Mouse (Mus musculus) intestine, postnatal 0 days (tissue): ENCODE measurements around the gene Ccdc65. TPM values are rescaled to one million over a fixed set of nuclear protein-coding genes. Genes with fewer than 3 reads are reported as not detected.

ENCODE experiments used
- ATAC-seq: fragments of 200-750 bp; cut with Nextera tagmentation; 2 replicates; pipeline ENCODE4 v1.8.0; 2017; ENCODE audit warnings: mild to moderate bottlenecking, moderate TSS enrichment, moderate library complexity
- H3K27ac ChIP-seq: fragments of 300-500 bp; sonication (generic); 2 replicates; pipeline ENCODE4 v1.5.1; 2014; ENCODE audit warnings: mild to moderate bottlenecking, low read depth, low read length, moderate library complexity
- H3K27me3 ChIP-seq: fragments of 300-500 bp; sonication (generic); replicated peaks from 2 replicates; pipeline ENCODE4 v1.6.1; 2014; ENCODE audit warnings: low read length, mixed read lengths; ENCODE audit not compliant: control insufficient read depth, insufficient read depth
- H3K36me3 ChIP-seq: fragments of 300-500 bp; sonication (generic); 2 replicates; pipeline ENCODE4 v1.6.1; 2014; ENCODE audit warnings: mild to moderate bottlenecking, moderate library complexity; ENCODE audit not compliant: control insufficient read depth, insufficient read depth
- H3K4me1 ChIP-seq: fragments of 300-500 bp; sonication (generic); replicated peaks from 2 replicates; pipeline ENCODE4 v1.6.1; 2014; ENCODE audit warnings: antibody characterized with exemption, low read length, mixed read lengths; ENCODE audit not compliant: control insufficient read depth, insufficient read depth
- H3K4me2 ChIP-seq: fragments of 300-500 bp; sonication (generic); replicated peaks from 2 replicates; pipeline ENCODE4 v1.6.1; 2014; ENCODE audit warnings: low read depth, mild to moderate bottlenecking, moderate library complexity
- H3K4me3 ChIP-seq: fragments of 300-500 bp; sonication (generic); 2 replicates; pipeline ENCODE4 v1.5.1; 2014; ENCODE audit warnings: low read depth, low read length
- H3K9ac ChIP-seq: fragments of 300-500 bp; sonication (generic); 2 replicates; pipeline ENCODE4 v1.6.1; 2014; ENCODE audit warnings: mild to moderate bottlenecking, low read depth, low read length
- H3K9me3 ChIP-seq: fragments of 300-500 bp; sonication (generic); 2 replicates; pipeline ENCODE4 v1.6.1; 2016; ENCODE audit warnings: mixed run types; ENCODE audit not compliant: control insufficient read depth
- CTCF ChIP-seq: sonication (generic); IDR thresholded peaks from 2 replicates; pipeline ENCODE4 v1.5.1; 2016; ENCODE audit warnings: low read depth, mild to moderate bottlenecking, control low read depth, antibody characterized with exemption, moderate library complexity
- WGBS: fragments of 180-500 bp; shearing (Covaris S2); extraction: QIAGEN DNeasy Blood & Tissue Kit; methylation state at CpG from one replicate; pipeline ENCODE4 v1.1.7; 2014; 5-methylcytosine and 5-hydroxymethylcytosine counted together
- polyA plus RNA-seq: library from polyadenylated mRNA; unstranded; fragments of >200 nt; fragmentation: Nextera tagmentation; extraction: Ambion mirVana; gene quantifications from 2 replicates; pipeline ENCODE4 v1.2.1, GENCODE M21; 2015

Ccdc65 gene
- polyA plus RNA-seq, 1 experiment from 2014 or later = 0.27 TPM

- Histone ChIP-seq H3K9ac (no peak overlapping the region), H3K27ac (no peak overlapping the region; the same call in 1 of the 2 replicates), H3K27me3 (0 out of 2 replicates have a peak, but pooled peaks cover 2% of the 10 kb centered on the region), H3K4me3 (no peak overlapping the region), H3K36me3 (peaks cover 14% of the 10 kb centered on the region), H3K9me3 (no peaks in the 10 kb centered on the region), H3K4me1 (no peaks in the 10 kb centered on the region; the same call in 1 of the 2 replicates), H3K4me2 (no peak overlapping the region)
- peak; percentile 13; the same call in 1 of the 2 replicates for ATAC-seq
- no peak for TF ChIP-seq CTCF
- 51% methylated on average over 8 of the region's 8 CpGs for whole genome bisulfite sequencing
Observed at GRCm38 (mm10) chr15:98732006-98732531, 24.1 kb downstream of the Ccdc65 start.

- no peak for TF ChIP-seq CTCF
- no peaks in the 10 kb centered on the region for H3K4me1 ChIP-seq
- H3K9ac ChIP-seq = no peak overlapping the region
- H3K27me3 ChIP-seq = no peaks in the 10 kb centered on the region
- H3K27ac ChIP-seq = peak overlapping the region; percentile 50; the same call in 1 of the 2 replicates
- no peak overlapping the region for H3K4me3 ChIP-seq
- WGBS = 26% methylated on average over 6 of the region's 6 CpGs
- peak; percentile 49; the same call in 1 of the 2 replicates for ATAC-seq
- no peak overlapping the region for H3K4me2 ChIP-seq
- H3K36me3 ChIP-seq = peaks cover 22% of the 10 kb centered on the region
- H3K9me3 ChIP-seq = no peaks in the 10 kb centered on the region
Observed at GRCm38 (mm10) chr15:98733370-98733769, 25.4 kb downstream of the Ccdc65 start.

- TF ChIP-seq CTCF = no peak
- peaks cover 29% of the 10 kb centered on the region for H3K36me3 ChIP-seq
- H3K4me1 ChIP-seq = no peaks in the 10 kb centered on the region
- H3K9ac ChIP-seq = no peak overlapping the region
- no peaks in the 10 kb centered on the region for H3K9me3 ChIP-seq
- 0 out of 2 replicates have a peak overlapping the region, but pooled peaks have one; percentile 6 for H3K4me2 ChIP-seq
- peak overlapping the region; percentile 50 for H3K27ac ChIP-seq
- 62% methylated on average over 5 of the region's 5 CpGs for WGBS
- ATAC-seq = no peak
- no peak overlapping the region for H3K4me3 ChIP-seq
- H3K27me3 ChIP-seq = no peaks in the 10 kb centered on the region
Observed at GRCm38 (mm10) chr15:98733976-98734566, 26.1 kb downstream of the Ccdc65 start.

DNA sequence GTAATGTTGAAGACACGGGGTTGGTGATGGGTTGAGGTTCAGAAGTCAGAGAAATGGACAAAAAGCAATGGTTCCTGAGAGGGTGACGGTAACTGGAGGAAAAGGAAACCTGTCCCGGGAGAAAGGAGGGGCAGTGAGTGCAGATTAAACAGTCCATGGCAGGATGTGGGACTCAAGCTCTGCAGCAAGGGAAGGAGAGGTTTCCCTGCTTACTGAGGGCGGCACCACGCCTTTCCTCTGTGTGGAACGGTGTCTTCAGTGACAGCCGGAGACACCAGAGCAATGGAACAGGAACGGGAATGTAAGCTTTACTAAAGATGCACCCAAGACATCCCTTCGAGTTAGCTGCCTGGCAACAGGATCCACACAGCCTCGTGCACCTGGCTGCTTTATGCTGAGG, 28.5 kb downstream of the Ccdc65 start:
- Histone ChIP-seq H3K9me3 (no peaks in the 10 kb centered on the region), H3K36me3 (peaks cover 51% of the 10 kb centered on the region), H3K27me3 (no peaks in the 10 kb centered on the region), H3K27ac (no peak overlapping the region), H3K4me2 (no peak overlapping the region), H3K4me1 (no peaks in the 10 kb centered on the region), H3K9ac (no peak overlapping the region), H3K4me3 (no peak overlapping the region)
- no peak for ATAC-seq
- TF ChIP-seq CTCF = no peak
- 82% methylated on average over 10 of the region's 10 CpGs for WGBS

DNA sequence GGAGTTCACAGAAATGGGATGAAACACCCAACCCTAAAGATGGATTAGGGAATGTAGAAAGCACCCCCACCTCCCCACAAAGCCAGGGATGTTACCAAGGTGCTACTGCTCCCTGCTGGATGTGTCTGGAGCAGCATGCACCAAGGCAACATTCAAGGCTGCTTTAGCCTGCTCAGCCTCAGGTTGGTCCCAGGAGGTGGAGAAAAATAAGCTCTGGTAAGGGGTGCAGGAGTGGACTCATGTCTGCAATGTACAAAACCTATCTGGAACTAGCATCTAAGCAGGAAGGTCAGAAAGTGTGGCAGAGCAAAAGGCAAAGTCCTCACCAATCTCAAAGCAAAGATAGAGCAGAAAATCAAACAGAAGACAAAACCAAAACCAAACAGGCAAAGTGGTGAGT, 29.9 kb downstream of the Ccdc65 start:
- Histone ChIP-seq H3K36me3 (peaks cover 57% of the 10 kb centered on the region), H3K9ac (no peak overlapping the region), H3K4me1 (no peaks in the 10 kb centered on the region; the same call in 1 of the 2 replicates), H3K4me2 (no peak overlapping the region), H3K27me3 (no peaks in the 10 kb centered on the region), H3K9me3 (no peaks in the 10 kb centered on the region), H3K27ac (no peak overlapping the region), H3K4me3 (no peak overlapping the region)
- TF ChIP-seq CTCF = peak; percentile 76
- ATAC-seq = no peak

- Histone ChIP-seq H3K36me3 (peaks cover 57% of the 10 kb centered on the region), H3K9me3 (no peaks in the 10 kb centered on the region), H3K4me2 (no peak overlapping the region), H3K27ac (no peak overlapping the region), H3K27me3 (no peaks in the 10 kb centered on the region), H3K4me3 (no peak overlapping the region), H3K4me1 (no peaks in the 10 kb centered on the region; the same call in 1 of the 2 replicates), H3K9ac (no peak overlapping the region)
- TF ChIP-seq CTCF = peak; percentile 42
- 65% methylated on average over 4 of the region's 4 CpGs for WGBS
- ATAC-seq = no peak
Observed at GRCm38 (mm10) chr15:98738796-98739195, 30.8 kb downstream of the Ccdc65 start.
